Mouse (Mus musculus) lung, adult 2 months (tissue): ENCODE data around the gene Itga9. TPM values are rescaled to one million over a fixed set of nuclear protein-coding genes. Genes with fewer than 3 reads are reported as not detected.
"Not testable (repeated sequence)": the region's sequence is repeated elsewhere in the genome, so short reads cannot be mapped to it uniquely, and the experiment has no call there.

Experiments used
- DNase-seq: peaks from one replicate; pipeline ENCODE4 v3.0.0; 2022
- H3K4me1 ChIP-seq: fragments of 200-500 bp; 2 replicates; pipeline ENCODE4 v1.6.1; 2011; ENCODE audit warnings: low read length; ENCODE audit not compliant: control insufficient read depth, insufficient read depth
- H3K4me3 ChIP-seq: fragments of 200-500 bp; replicated peaks from 2 replicates; pipeline ENCODE3; 2011; ENCODE audit warnings: low read depth, mild to moderate bottlenecking, control low read depth, low read length; ENCODE audit errors: extremely low read depth
- CTCF ChIP-seq: fragments of 200-500 bp; IDR thresholded peaks from 2 replicates; pipeline ENCODE4 v1.5.1; 2011; ENCODE audit warnings: mild to moderate bottlenecking, low read length, control low read depth; ENCODE audit not compliant: insufficient read depth
- POLR2A ChIP-seq: fragments of 200-500 bp; IDR thresholded peaks from 2 replicates; pipeline ENCODE4 v1.6.1; 2011; ENCODE audit warnings: low read depth, mild to moderate bottlenecking, control low read depth, low read length, borderline replicate concordance; ENCODE audit errors: extremely low read depth
- WGBS: fragments of 180-500 bp; shearing (Covaris S2); methylation state at CpG from one replicate; pipeline ENCODE4 v1.1.7; 2018; 5-methylcytosine and 5-hydroxymethylcytosine counted together
- polyA plus RNA-seq: library from polyadenylated mRNA; depleted of rRNA; stranded (reverse); fragments of >200 nt; gene quantifications from 2 replicates; pipeline ENCODE4 v1.2.3, GENCODE M21; 2012

The Itga9 gene
- polyA plus RNA-seq, 1 experiment, result 66.2 TPM

DNA sequence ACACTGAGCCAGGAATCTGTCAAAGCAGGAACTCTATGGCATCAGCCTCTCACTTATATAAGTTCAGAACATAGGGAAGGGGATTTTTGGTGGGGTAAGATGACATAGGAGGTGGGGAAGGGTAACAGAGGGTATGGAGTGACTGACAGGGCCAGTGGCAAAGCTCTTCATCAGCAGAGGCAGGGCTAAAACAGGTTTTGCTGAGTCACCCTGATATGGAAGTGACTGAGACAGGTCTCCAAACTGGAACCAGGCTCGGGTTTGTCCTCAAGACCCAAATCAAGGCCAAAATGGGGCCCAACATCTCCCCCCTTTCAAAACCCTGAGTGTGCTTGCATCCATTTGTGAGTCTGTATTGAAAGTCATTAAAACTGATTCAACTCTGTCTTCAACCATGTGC, 21.7 kb upstream of the Itga9 start:
- TF ChIP-seq POLR2A (no peak), CTCF (no peak)
- no peak overlapping the region for H3K4me3 ChIP-seq
- 56% methylated on average over 1 of the region's 1 CpGs for WGBS
- no peaks in the 10 kb centered on the region for H3K4me1 ChIP-seq
- DNase-seq, result no peak

DNA sequence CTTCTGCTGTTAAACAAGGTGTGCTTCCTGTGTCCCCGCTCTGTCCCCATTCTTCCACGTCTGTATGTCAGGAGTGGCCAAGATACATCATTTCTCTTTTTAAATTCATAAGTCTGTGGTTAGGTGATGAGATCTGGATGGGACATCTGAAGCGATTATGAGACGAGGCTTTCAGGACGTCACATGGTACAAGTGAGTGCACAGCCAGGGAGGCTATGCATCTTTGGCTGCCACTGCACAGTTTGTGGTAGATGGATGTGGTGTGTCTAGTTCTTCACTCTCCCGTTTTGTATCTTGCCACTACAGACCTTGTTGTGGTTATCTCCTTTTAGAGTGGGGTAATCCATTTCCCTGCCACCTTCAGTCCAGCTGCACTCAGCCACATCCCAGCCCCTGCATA, 20.5 kb upstream of the Itga9 start:
- 67% methylated on average over 6 of the region's 6 CpGs for WGBS
- H3K4me3 ChIP-seq, result no peak overlapping the region
- no peaks in the 10 kb centered on the region for H3K4me1 ChIP-seq
- DNase-seq, result no peak
- TF ChIP-seq CTCF, result no peak
- no peak for TF ChIP-seq POLR2A

DNA sequence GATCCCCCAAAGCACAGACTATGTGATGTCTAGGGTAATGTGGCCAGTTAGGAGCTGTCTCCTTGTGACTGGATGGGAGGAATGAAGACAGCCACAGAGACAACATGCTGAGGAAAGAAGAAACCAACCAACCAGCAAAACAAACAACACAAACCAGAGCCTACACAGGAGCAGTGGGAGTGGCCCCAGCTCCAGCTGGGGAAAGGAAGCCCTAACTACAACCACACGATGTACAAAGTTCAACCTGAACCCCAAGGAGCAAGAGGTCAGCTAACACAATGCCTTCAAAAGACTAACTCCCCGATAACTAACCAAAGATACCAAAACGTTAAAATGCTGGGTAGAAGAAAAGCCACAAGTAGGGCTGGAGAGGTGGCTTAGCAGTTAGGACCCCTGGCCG, 19.4 kb upstream of the Itga9 start:
- no peaks in the 10 kb centered on the region for H3K4me1 ChIP-seq
- TF ChIP-seq POLR2A (no peak), CTCF (no peak)
- no peak for DNase-seq
- H3K4me3 ChIP-seq, result no peak overlapping the region
- WGBS, result 63% methylated on average over 4 of the region's 4 CpGs

DNA sequence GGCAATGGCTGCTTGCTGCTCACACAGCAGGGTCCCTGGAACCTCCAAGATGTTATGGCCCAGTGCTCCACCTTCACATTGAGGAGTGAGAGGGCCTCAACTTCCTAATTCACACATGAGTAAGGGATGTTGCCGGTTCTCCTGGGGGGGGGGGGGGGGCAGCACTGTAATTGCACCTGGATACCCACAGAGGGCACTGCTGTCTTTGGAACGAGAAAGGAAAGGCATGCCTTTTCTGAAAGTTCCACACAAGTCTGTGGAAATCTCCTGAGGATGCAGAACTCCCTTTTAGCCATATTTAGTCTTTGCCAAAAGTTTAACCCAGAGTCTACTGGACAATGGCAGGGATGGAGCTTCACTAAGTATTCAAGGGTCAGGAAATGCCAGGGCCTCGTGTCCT, 17.2 kb upstream of the Itga9 start:
- Histone ChIP-seq H3K4me1 (no peaks in the 10 kb centered on the region), H3K4me3 (no peak overlapping the region)
- TF ChIP-seq POLR2A (no peak), CTCF (0 out of 2 replicates have a peak, but pooled peaks have one; percentile 24)
- no peak for DNase-seq
- WGBS, result 17% methylated on average over 3 of the region's 3 CpGs

DNA sequence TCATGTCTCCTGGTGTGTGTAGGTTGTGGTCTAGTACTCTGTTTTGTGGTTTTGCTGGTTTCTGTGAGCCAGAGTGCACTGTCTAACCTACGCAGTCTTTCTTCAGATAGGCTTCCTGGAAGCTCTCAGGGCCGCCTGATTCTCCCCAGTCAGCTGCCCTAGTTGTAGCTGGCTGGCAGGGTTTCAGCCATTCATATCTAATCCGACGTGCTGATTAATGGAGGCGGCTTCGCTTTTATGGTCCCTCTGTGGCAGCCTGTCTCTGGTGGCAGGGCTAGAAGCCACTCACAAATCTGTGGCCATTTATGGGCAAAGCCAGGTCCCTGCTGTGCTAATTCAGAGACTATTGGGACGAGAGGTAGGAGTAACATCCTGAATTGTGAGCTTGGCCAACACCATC, 16.3 kb upstream of the Itga9 start:
- 62% methylated on average over 7 of the region's 7 CpGs for WGBS
- Histone ChIP-seq H3K4me3 (no peak overlapping the region), H3K4me1 (no peaks in the 10 kb centered on the region)
- TF ChIP-seq POLR2A (no peak), CTCF (no peak)
- DNase-seq, result no peak

DNA sequence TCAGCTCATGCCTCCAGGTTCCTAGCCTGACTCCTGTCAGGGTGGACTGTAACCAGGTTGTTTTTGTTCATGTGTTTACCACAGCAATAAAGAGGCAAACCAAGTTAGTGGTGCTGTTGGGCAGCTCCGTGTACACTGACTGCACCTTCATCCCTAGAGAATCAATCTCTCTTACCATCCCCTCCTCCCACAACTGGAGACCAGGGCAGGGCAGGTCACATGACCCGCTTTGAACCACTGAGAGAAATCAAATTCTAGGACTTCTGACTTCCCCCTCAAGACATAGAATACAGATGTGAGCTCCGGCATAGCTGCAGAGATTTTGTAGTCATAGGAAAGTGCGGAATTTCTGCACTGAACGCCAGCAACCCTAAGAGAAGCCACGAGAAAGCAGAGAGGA, 14.9 kb upstream of the Itga9 start:
- H3K4me1 ChIP-seq, result no peaks in the 10 kb centered on the region
- no peak overlapping the region for H3K4me3 ChIP-seq
- 80% methylated on average over 6 of the region's 6 CpGs for WGBS
- DNase-seq, result no peak
- TF ChIP-seq CTCF (no peak), POLR2A (no peak)

DNA sequence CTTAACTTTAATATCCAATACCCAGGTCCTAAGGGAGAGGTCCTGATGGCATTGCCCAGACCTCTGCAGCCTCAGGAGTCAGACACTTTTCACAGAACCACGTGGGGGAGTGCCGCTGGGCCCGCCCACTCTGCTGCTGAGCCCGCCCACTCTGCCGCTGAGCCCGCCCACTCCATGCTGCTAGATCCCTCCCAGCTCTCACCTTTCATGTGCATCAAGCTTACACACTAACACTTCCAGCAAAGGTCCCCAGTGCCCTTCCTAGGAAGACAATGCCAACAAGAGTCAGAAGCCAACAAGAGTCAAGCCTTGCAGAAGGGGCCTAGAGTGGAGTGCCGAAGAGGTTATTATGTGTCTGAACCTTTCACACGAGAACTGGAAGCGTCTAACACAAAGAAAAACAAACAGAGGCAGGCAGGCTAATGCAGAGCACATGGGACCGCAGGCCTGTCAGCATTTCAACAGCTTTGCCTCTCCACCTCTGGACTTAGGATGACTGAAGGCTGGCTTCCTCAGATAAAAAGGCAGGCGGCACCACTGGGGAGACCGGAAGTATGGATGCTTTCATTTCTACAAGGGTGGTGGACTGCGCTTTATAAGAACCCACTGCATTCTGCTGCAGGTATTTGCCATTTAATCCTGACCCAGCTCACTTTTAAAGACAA, 13.8 kb upstream of the Itga9 start:
- WGBS, result 40% methylated on average over 13 of the region's 13 CpGs
- H3K4me1 ChIP-seq, result no peaks in the 10 kb centered on the region
- TF ChIP-seq CTCF (no peak), POLR2A (no peak)
- peak; percentile 59 for DNase-seq
- H3K4me3 ChIP-seq, result no peak overlapping the region

DNA sequence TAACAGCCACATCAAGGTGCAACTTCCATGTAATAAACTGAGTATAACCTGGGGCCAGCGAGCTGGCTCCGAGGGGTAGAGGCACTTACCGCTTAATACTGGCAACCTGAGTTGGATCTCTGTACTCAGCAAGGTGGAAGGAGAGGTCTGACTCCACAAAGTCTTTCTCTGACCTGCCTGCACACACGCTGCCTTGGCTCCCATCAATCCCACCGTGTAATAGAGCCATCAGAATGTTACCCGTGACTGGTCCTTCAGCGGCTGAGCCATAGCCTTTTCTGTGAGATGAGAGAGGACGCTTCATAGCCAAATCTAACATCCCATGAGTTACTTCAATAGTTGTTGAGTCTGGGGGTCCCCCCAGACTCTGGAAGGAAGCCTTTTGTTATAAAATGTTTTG, 13.0 kb upstream of the Itga9 start:
- DNase-seq, result no peak
- Histone ChIP-seq H3K4me1 (no peaks in the 10 kb centered on the region), H3K4me3 (no peak overlapping the region)
- 87% methylated on average over 8 of the region's 8 CpGs for WGBS
- no peak for TF ChIP-seq CTCF
- no peak for TF ChIP-seq POLR2A

DNA sequence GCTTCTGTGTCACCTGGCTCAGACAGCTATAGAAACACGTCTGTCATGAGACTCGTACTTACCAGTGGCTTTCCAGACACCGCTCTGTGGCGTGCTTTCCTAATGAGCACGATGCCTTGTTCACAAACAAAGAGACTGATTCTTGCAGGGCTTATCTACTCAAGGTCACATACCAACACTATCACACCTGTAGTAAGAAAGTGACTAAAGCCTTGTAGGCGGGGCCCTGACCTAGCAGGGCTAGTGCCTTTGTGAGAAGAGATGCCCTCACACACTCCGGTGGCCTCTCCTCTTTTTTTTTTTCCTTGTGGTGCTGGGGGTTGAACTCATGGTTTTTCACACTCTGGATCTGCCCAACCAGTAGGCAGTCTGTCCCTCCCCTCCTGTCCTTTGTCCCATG, 9.7 kb upstream of the Itga9 start:
- 78% methylated on average over 7 of the region's 7 CpGs for WGBS
- H3K4me1 ChIP-seq, result no peaks in the 10 kb centered on the region
- DNase-seq, result no peak
- no peak for TF ChIP-seq POLR2A
- no peak for TF ChIP-seq CTCF
- no peak overlapping the region for H3K4me3 ChIP-seq

DNA sequence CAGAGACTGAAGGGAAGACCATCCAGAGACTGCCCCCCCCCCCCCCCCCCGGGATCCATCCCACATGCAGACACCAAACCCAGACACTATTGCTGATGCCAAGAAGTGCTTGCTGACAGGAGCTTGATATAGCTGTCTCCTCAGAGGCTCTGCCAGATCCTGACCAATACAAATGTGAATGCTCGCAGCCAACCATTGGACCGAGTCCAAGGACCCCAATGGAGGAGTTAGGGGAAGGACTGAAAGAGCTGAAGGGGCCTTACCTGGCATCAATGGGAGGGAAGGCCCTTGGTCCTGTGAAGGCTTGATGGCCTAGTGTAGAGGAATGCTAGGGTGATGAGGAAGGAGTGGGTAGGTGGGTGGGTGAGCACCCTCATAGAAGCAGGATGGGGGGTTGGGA, 6.1 kb upstream of the Itga9 start:
- DNase-seq, H3K4me1 ChIP-seq, H3K4me3 ChIP-seq: not testable (repeated sequence)
- WGBS, result 85% methylated on average over 3 of the region's 3 CpGs

DNA sequence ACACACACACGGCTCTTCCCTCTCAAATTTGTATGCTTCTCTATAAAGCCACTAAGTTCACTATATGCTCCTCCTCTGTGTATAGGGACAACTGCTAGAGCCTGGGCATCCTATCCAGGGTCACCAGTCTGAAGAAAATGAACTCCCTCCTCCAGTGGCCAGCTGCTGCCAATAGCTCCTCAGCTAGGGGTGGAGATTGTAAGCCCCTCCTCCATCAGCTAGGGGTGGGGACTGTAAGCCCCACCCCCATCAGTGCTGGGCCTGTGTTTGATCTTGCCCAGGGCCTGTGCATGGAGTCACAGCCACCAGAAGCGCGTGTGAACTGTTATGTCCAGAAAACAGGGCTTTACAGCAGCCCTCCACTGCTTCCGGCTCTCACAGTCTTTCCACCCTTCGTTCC, 3.9 kb upstream of the Itga9 start:
- 80% methylated on average over 5 of the region's 5 CpGs for WGBS
- TF ChIP-seq CTCF (no peak), POLR2A (no peak)
- Histone ChIP-seq H3K4me3 (no peak overlapping the region), H3K4me1 (no peaks in the 10 kb centered on the region)
- no peak for DNase-seq
